Mouse (Mus musculus) lung, postnatal 10 days (tissue): Measurements from ENCODE around the gene Slc25a22.
A peak's percentile ranks its signal among the peaks of the same experiment; 100 is the strongest.

Experiments
- DNase-seq: peaks from one replicate; pipeline ENCODE4 v3.0.0; 2021

The Slc25a22 gene

DNA sequence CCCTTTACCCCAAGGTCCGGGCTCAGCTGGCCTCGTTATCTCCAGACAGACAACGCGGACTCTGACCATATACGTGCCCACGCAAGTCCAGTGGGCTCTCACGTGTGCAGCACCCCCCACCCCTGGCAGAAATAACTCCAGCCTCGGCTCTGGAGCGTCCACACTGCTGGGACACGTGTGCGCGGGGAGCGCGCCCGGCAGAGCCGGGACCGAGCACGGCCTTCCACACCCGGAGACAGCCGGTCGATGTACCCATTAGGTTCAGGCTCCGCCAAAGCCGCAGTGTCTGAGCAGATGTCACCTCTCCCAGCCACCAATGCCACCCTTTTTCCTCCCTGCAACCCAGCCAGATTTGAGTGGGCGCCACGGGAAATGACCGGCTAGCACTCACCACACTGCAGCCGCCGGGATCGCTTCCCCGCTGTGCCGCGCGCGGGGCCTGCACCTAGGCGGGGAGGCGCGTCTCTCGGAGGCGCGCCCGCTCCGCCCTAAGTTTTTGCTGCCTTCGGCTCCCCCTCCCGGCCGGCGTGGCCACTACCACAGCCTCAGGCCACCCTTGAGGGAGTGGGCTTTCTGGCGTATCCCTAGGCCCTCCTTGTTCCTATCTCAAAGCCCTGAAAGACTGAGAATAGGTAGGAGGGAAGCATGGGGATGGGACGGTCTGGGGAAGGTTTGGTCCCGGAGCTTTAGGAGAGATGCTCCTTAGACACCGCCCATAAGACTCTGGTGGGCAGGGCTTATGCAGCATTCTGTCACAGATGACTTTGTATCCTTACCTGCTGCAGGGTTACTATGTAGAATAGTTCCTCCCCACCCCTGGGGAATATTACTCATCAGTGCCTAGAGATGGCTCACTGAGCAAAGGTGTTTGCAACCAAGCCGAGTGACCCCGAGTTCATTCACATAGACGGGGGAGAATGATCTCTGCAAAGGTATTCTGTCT lies at the start of gene Slc25a22:
Gene Slc25a22 (minus strand): TSS at position 715 of the 943 bp plus-strand sequence.
- peak; percentile 90 for DNase-seq

DNA sequence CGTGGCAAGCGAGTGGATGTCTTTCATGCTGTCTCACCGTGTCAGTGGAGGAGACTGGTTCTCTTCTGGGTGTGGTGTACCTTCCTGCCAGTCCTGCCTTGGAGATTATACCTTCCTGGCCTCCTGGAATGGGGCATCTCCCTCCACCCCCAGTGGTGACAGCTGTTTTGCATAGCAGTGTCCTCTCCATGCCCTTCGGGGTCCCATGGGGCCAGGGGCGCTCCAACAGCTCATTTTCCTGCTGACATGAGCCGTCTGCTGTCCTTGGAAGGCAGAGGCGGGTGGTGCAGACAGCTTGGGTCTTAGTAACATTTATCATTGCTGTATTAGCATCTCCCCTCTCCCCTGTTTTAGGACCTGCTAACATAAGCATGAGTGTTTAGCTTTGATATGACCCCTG lies 49.4 kb upstream of the Slc25a22 start:
- DNase-seq = no peak

DNA sequence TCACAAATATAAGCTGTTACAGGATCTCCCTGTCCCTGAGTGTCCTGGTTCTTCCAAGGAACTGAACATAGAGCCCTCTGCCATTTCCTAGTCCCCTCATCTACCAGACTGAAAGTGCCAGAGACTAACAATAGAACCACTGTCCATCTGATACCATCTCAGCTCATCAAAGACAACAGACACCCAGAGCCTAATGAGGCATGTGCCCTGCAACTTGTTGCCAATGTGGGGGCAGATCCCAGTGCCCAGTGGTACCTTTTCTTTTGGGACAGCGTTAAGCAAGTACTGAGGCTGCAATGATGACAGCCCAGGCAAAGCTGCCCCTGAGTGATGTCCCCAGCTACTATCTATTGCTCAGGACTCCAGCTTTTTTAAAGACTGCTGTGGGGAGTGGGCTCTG lies 48.5 kb upstream of the Slc25a22 start:
- DNase-seq = no peak

DNA sequence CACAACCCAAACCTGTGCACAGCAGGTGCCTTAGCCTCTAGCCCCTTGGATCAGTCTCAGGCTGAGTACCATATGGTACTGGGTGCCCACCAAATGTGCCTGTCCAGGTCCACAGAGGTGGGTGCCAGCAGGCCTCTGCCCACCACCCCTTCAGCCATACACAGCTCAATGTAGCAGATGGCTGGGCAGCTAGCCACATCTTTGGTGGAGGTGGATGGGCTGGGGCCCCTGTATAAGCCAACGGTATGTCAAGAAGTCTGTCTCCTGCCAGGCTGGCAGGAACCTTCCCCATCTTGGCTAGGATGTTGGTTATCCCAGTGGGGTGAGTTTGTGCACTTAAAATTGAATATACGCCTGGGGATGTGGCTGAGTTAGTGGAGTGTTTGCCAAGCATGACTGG lies 47.9 kb upstream of the Slc25a22 start:
- no peak for DNase-seq

DNA sequence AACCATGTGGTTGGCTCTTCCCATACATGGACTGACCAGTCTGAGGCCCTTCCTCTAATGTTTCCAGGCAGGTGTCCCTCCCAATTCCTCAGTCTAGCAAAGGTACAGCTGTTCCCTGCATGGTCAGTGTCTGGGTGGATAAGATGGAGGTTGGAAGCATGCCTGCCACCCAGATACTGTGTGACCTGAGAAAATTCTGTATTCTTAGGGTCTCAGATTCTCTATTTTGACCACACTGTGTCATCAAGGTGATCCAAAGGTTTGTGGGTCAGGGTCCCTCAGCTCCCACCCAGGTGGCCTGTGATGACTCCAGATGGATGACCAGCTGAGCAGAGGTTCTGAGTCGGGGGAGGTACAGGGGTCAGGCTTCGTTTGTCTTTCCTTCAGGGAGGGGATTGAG lies 47.5 kb upstream of the Slc25a22 start:
- no peak for DNase-seq

DNA sequence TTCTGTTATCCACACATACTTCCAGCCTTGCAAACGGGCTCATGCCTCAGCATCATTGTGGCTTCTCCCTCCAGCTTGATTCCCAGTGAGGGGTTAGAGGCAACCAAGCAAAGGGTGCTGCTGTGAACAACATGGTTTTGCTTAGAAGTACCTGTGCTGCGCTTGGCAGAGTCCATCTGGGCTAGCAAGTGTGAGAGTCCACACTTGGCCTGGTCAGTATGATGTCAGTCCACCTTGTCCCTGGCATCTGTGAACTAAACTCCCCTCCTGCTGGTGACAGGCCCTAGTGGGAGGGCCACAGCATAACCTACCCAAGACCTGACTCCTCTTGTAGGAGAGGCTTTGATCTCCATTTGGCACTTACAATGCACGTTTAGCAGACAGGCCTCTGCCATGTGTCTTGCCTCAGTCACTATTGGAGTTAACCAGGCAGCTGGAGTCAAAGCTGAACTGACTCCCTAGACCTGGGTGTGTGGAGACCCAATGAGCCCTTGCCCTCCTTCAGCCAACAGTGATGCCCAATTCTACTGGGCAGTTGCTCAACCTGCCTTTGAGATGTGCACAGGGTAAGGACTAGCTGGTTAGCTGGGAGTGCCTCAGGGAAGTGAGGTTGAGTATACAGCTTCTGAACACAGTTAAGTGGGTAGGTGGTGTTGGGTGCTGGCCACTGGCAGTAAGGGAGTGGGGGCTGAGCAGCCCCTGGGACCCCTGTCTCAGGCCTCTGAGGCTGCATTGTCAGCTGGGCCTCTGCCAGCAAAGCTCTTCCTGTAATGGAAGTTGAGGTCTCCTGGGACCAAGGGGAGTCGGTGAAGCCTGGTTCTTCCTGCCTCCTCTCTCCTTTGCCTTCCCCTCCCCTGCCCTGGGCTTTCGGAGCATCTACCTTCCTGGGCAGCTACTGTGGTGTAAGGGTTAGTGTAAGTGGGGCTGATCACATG lies 46.8 kb upstream of the Slc25a22 start:
- no peak for DNase-seq

DNA sequence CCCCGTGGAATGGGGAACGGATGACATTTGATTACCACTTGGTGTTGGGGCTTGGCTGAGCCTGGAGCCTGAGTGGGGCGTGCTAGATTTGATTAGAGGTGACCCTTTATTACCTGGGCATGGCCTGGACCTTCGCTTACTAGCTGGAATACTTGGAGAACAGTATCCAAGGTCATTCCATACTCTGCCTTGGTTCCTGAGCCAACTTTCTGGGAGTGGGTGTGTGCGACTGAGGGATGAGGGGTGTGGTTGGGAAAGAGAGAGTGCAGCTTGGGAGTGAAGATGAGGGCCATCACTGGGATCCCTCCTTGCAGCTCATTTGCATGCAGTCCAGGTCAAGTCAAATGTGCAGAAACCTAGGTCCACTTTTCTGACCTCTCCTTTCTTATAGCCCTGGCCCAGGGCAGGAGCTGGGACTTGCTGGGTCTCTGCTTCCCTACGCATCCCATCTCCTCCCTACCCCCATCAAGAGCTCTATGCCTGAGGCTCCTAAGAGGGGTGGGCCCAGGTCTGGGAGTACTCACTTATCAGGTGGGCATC lies 45.5 kb upstream of the Slc25a22 start:
- DNase-seq = no peak

DNA sequence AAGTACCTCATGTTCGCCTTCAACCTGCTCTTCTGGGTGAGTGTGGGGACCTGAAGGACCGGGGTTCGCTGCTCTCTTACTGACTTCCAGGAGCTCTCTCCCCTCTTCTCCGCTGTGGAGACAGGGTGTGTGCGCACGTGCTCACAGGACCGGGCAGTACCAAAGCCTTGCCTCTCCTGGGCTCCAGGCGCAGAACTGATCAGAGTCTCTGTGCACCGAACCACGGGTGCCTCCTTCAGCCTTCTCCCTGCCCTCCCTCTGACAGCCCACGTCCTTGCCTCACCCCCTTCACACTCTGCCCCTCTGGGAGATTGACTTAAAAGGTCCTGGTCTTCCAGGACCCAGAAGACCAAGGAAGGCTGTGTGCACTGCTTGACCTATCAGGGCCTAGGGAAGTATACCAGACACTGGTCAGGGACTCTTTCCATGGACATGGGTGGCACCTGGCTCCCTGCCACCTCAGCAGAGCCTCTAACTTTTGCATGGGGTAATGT lies 44.9 kb upstream of the Slc25a22 start:
- DNase-seq = no peak

DNA sequence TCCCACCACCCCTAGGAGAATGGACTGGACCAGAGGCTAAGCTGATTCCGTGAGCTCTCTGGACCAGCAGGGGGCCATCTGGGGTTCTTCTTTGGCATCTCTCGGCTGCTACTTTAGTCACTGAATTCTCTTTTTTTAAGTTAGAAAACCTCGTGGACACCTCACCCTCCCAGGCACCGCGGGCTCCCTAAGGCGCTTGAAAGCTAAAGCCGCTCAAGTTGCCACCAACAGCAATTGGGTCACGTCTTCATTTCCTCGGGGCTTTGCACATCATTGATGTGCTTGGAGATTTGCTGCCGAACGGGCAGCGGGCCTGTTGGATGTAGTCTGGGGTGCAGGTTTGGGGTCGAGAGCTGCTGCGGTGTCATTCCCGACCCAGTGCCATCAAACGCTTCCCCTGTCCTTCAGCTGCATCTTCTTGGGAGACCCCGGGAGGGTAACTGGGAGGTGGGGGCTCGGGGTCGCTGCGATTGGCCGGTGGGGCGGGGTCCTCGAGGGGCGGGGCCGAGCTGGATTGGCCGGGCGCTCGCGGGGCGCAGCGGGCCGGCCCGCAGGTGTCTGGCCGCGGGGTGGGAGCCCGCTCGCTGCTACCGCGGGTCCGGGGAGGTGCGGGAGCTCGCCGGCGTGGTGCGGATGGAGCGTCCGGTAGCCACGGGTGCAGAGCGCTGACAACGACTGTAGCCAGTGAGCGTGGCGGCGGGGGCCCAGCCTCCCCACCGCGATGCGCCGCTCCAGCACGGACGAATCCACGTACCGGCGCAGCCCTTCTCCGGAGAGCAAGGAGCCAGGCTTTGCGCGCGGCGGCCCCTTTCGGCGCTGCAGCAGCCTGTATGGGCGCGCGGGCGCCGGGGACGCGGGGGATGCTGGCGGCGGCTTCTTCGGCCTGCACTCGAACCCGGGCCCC lies 44.1 kb upstream of the Slc25a22 start:
- peak; percentile 85 for DNase-seq

DNA sequence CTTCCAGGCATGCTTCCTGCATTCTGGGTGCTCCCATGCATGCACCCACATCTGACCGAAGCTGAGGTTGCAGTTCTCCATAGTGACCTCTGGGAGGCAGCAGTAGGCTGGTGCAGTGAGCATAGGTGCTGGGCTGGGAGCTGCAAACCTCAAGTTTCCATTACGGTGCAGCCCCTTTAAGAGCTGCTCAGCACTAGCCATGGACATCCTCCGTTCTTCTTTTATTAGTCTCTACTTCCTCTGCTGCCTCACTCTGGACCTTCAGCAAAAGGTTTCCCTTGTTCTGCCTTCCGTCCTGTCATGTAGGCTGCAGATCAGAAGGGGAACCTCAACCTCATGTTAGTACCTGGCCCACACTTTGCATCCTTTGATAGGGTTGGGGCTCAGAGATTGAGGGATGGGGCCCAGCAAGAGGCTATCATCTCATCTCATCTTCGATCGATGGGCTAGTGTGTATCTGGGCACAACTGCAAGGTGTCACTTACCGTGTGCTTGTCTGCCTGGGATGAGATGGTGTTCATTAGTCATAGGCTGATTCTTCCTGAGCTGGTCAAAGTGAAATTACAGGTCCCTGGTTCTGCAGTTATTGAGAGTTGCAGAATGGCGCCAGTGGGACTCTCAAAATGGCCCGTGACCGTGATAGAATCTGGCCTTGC lies 43.3 kb upstream of the Slc25a22 start:
- peak; percentile 80 for DNase-seq

DNA sequence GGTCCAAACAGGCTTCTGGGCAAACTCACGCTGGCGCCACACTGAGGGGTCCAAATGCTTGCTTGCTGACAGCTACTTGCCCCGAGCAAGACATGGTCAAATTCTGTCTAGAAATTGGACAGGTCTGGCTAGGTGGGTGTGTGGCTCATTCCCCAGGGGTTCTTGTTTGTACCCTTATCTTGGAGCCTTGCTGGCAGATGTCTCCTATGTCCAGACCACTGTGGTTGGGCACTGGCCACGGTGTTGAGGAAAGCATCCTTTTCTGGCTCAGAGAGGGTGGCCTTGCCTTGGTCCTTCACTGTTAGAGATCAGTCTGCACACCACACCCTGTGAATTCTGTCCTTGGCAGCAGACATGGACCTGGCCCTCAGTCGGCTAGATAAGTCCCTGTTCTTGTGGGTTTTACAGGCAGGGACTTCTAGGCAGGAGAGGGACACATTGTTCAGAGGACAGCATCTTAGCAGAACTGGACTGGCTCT lies 40.6 kb upstream of the Slc25a22 start:
- DNase-seq = no peak

DNA sequence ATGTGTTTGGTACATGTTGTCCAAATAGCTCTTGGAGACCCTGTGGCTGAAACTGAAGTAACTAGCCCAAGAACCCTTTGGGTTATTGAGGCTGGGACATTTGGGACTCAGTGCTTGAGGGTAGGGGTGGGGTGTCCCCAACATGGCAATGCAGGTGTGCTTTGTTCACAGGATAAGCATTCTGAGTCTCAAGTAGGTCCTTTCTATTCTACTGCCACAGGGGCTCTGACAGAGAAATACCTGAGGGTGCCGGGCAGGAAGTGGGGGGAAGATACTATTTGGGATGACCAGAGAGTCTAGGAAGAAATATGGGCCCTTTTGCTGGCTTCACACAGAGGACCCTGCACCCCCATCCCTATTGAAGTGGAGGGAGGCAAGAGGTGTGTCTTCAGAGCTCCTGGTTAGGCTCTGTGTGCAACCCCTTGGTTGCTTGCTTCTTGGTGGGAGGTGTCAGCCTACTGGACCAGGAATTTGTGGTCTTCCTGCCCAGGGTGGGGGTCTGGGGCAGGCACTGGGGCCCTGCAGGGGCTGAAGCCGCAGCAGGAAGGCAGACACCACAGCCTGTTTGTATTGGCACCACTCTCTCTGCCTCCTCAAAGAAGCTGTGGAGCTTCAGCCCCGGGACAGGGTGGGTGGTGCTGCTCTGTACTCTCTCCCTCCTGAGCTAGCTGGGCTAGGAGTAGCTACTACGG lies 40.0 kb upstream of the Slc25a22 start:
- DNase-seq = peak; percentile 46

DNA sequence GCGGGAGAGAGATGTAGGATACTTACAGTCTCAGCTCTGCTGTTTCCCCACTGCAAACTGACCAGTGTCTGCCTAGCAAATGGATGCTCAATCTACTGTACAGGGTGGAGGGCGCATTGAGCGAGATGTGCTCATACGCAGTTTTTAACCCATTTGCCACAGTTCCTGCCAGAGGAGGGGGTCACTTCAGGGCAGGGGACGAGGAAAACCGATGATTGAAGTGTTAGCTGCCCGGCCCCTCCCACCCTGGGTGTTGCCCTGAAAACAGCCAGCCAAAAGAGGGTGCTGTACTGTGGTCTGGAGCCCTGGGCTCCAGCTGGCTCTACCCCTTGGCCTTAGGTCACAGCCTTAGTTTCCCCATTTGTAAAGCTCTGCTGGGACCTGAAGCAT lies 39.3 kb upstream of the Slc25a22 start:
- peak; percentile 79 for DNase-seq

DNA sequence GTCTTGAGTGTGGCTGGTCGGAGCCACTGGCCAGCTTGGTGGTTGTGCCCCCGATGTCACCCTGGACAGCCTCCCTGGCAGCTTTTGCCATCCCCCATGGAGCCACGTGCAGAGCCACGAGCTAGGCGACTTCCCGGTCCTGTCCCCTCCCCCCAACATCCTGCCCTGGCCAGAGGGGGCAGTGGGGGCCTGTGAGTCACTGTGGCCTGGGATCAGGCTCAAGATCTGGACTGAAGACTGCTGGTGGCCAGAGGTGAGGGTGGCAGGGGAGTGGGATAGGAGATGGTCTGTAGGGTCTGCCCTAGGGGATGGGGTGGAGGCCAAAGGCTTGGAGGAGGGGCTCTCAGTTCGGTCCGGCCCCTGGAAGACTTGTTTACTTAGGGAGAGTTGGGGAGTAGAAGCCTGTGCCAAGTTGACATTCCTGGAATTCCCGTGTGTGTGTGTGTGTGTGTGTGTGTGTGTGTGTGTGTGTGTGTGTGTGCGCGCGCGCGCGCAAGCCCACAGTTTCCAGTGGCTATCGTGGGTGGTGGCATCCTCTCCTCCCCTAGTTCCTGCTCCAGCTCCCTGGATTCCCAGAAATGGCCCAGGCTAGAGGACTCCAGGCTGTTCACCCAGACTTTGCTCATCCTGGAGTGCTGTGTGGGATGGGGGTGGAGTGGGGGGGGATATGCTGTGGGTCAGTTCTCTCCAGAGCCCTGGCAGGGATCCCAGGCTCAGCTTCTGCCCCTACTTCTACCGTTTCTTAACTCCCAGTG lies 38.7 kb upstream of the Slc25a22 start:
- DNase-seq = peak; percentile 95

DNA sequence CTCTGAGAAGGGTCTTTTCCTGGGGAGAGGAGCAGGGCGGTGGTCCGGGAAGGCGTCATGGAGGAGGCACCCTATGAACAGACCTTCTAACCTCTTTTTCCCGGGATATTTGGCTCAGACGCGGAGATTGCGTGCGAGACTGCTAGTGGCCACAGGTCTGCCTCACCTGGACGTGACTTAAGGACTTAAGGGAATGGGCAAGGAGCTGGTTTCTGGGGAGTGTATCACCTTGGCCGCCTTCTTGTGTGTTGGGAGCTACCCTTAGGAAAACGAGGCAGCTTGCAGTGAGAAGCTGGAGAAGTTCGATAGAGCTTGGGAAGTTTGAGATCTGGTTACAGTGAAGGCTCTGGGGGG lies 38.1 kb upstream of the Slc25a22 start:
- DNase-seq = no peak

DNA sequence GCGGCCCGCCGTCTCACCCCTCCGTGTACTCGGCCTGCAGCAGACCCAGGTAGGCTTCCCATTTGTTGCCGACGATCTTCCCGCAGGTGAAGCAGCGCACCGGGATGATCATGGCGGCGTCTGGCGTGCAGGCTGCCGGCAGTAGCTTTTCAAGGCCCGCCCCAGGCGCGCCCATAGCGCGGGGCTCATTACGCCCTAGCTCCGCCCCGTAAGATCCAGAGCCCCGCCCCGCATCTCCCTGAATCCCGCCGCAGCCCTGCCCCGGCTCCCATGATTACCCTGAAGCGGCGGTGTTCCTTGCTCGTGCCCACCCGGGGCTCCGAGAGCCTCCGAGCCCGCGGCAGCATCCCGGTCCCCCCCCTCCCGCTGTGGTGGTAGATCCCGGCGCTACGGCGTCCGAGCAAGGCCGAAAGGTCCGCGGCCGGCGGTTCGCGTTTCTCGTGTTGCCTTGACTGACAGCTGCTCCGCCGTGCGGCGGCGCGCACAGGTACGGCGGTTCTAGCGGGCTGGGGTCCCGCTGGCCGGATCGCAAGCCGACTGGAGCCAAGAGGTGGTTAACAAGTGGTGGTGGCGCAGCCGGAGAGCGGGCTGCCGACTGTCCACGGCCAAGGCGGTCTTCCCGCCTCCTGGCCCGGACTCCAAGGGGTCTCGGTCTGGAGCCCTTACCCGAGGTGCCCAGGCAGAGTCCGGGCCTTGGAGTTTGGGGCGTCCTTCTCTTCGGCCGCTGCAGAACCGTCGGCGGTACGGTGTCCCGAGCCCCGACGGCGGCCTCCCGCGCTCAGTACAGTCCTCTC lies 37.5 kb upstream of the Slc25a22 start, which contains the start of the genes Polr2l and Tspan4:
Gene Polr2l (minus strand): TSS at position 122 of the 794 bp plus-strand sequence.
Gene Tspan4 (plus strand): TSS at position 230 of the 794 bp plus-strand sequence.
- peak; percentile 88 for DNase-seq

DNA sequence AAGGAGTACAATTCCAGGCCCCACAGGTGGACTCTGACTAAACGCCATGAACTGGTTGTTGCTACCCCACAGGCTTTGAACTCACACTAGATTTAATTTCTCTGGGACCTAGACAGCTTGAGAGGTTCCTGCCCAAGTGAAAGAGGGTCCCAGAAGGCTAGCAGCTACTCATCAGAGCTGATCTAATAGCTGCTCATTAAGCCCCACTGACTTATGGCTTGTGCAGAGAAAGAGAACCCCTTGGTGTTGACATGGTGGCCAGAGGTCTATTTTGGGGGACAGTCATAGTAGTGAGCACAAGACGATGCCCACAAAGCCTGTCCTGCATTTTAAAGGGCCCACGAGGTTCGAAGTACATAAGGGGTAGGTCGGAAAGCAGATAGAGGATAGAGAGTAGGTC lies 36.5 kb upstream of the Slc25a22 start:
- DNase-seq = no peak

DNA sequence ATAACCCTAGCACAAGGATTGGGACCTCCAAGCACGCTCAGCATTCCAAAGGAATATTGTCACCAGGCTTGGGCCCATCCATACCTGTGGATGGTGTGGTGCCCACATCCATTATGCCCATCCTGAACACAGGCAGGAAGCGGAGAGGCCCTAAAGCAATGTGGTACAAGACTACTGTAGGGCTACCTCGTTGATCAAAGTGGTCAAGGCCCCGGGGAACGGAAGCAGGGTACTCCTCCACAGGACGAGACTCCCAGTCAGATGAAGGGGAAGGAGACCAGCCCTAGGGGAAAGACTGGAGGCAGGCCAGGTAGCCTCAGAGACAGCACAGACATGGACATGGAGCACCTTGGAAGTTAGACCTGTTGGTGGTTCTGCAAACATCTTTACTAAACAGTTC lies 35.1 kb upstream of the Slc25a22 start:
- DNase-seq = no peak

DNA sequence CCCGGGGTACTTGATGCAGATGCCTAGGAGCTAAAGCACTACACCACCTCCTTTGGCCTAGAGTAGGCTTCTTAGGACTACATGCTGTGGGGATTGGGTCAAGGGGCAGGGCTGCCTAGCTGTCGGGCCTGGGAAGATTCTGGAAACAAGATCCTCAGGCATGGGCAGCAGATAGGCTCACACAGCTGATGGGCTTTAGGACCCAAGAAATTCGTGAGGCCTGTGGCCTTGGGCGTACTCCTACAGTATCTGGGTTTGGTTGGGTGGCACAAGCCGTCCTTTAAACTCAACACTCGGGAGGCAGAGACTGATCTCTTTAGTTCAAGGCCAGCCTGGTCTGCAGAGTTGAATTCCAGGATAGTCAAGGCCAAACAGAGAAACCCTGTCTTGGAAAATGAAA lies 34.5 kb upstream of the Slc25a22 start:
- DNase-seq = no peak
